Mouse (Mus musculus) forebrain, postnatal 0 days (tissue): ENCODE data around the gene Golga3. TPM values are rescaled to one million over a fixed set of nuclear protein-coding genes. Genes with fewer than 3 reads are reported as not detected.

Source experiments
- ATAC-seq: fragments of 200-750 bp; cut with Nextera tagmentation; 2 replicates; pipeline ENCODE4 v1.8.0; 2017; ENCODE audit warnings: mild to moderate bottlenecking, moderate library complexity
- DNase-seq: peaks from one replicate; pipeline ENCODE4 v3.0.0-alpha.2; 2015
- H3K27ac ChIP-seq: fragments of 300-500 bp; sonication (generic); 2 replicates; pipeline ENCODE4 v1.5.1; 2014; ENCODE audit warnings: low read depth, mild to moderate bottlenecking, antibody characterized with exemption, low read length, moderate library complexity, mixed read lengths
- H3K27me3 ChIP-seq: fragments of 300-500 bp; sonication (generic); 2 replicates; pipeline ENCODE4 v1.6.1; 2014; ENCODE audit warnings: mild to moderate bottlenecking, low read length, mixed read lengths; ENCODE audit not compliant: insufficient read depth
- H3K36me3 ChIP-seq: fragments of 300-500 bp; sonication (generic); 2 replicates; pipeline ENCODE4 v1.6.1; 2014; ENCODE audit warnings: mild to moderate bottlenecking, moderate library complexity; ENCODE audit not compliant: insufficient read depth
- H3K4me1 ChIP-seq: fragments of 300-500 bp; sonication (generic); 2 replicates; pipeline ENCODE4 v1.6.1; 2014; ENCODE audit warnings: antibody characterized with exemption; ENCODE audit not compliant: insufficient read depth
- H3K4me2 ChIP-seq: fragments of 300-500 bp; sonication (generic); 2 replicates; pipeline ENCODE4 v1.6.1; 2014; ENCODE audit warnings: low read depth, mild to moderate bottlenecking, moderate library complexity
- H3K4me3 ChIP-seq: fragments of 300-500 bp; sonication (generic); 2 replicates; pipeline ENCODE4 v1.5.1; 2014; ENCODE audit warnings: low read depth, low read length, mixed read lengths
- H3K9ac ChIP-seq: fragments of 300-500 bp; sonication (generic); 2 replicates; pipeline ENCODE4 v1.6.1; 2014; ENCODE audit warnings: mild to moderate bottlenecking
- H3K9me3 ChIP-seq: fragments of 300-500 bp; sonication (generic); 2 replicates; pipeline ENCODE4 v1.6.1; 2016; ENCODE audit warnings: low read length
- CTCF ChIP-seq: sonication (generic); IDR thresholded peaks from 2 replicates; pipeline ENCODE4 v1.5.1; 2016; ENCODE audit warnings: antibody characterized with exemption, control low read depth, low read depth
- WGBS: fragments of 180-500 bp; shearing (Covaris S2); extraction: QIAGEN DNeasy Blood & Tissue Kit; methylation state at CpG from one replicate; pipeline ENCODE4 v1.1.7; 2014; 5-methylcytosine and 5-hydroxymethylcytosine counted together
- polyA plus RNA-seq: library from polyadenylated mRNA; unstranded; fragments of >200 nt; fragmentation: Nextera tagmentation; extraction: Ambion mirVana; gene quantifications from 2 replicates; pipeline ENCODE4 v1.2.1, GENCODE M21; 2015
- total RNA-seq: library from RNA; depleted of rRNA; stranded (reverse); fragments of >200 nt; gene quantifications from 2 replicates; pipeline ENCODE4 v1.2.3, GENCODE M21; 2014; rRNA removed

The Golga3 gene
- total and polyA plus RNA-seq, 2 experiments from 2014 or later: 15.9 to 25.1 TPM

DNA sequence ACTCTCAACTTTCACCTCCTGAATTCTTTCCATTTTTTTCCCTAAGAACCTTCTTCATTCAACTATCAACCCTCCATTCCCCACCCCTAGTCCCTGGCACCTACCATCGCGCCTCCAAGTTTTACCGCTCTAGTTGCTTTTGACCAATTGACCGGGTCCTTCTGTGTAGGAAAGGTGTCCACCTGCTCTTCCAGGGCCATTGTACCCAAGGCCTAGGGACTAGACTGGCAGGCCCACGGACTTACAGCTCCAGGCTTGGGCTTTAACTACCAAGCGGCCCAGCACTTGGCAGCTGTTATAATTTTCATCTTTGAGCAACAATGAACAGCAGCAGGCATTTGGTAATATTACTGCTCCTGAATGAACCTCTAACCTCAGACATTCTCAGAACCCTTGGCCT, 93.7 kb downstream of the Golga3 start:
- no peak overlapping the region for H3K4me3 ChIP-seq
- H3K4me1 ChIP-seq: peaks cover 6% of the 10 kb centered on the region
- 92% methylated on average over 6 of the region's 6 CpGs for WGBS
- H3K36me3 ChIP-seq: peaks cover 20% of the 10 kb centered on the region
- no peaks in the 10 kb centered on the region for H3K27me3 ChIP-seq
- H3K9ac ChIP-seq: no peak overlapping the region
- H3K9me3 ChIP-seq: no peaks in the 10 kb centered on the region
- ATAC-seq (no peak), DNase-seq (no peak)
- H3K27ac ChIP-seq: no peak overlapping the region
- no peak overlapping the region for H3K4me2 ChIP-seq
- TF ChIP-seq CTCF: no peak

DNA sequence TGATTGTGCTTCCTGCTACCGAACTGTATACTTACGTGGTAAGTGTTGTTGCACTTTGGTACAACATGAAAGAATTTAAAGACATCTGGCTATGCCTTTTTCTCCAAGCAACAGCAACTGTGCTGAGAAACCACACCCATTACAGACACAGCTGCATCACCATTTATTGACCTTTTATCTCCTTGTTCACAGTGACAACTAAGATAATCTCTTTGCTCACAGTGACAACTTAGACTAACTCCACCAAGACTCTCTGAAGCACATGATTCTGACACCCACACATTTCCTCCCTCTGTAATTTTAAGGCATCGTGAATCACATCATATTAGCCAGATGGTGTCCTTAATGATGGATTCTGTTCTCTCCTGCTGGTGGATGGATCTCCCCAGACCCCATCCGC, 97.6 kb downstream of the Golga3 start:
- Histone ChIP-seq H3K36me3 (no peaks in the 10 kb centered on the region), H3K27ac (no peak overlapping the region), H3K4me2 (no peak overlapping the region), H3K4me3 (no peak overlapping the region), H3K9me3 (no peaks in the 10 kb centered on the region), H3K4me1 (no peaks in the 10 kb centered on the region), H3K27me3 (no peaks in the 10 kb centered on the region), H3K9ac (no peak overlapping the region)
- no peak for ATAC-seq
- WGBS: 80% methylated on average over 4 of the region's 4 CpGs
- no peak for TF ChIP-seq CTCF
- DNase-seq: no peak

DNA sequence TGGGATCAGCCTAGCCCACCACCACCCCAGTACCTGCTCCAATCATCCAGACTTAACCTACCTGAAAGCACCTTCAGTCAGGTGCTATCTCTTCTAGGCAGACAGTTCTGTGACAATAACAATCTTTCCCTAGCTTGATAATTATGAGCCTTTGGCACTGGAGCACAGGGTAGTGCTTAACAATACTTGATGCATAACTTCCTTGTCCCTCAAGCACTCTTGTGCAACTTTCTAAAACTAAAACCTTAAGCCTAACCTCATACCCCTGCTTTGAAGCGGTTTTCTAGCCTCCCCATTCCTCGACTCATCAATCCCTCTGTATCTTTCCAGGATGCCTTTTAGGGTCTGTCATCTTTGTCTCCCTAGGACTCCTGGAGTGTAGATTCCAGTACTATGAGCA, 98.3 kb downstream of the Golga3 start:
- no peak for DNase-seq
- no peak overlapping the region for H3K4me3 ChIP-seq
- no peak for TF ChIP-seq CTCF
- H3K27ac ChIP-seq: no peak overlapping the region
- no peaks in the 10 kb centered on the region for H3K9me3 ChIP-seq
- H3K27me3 ChIP-seq: no peaks in the 10 kb centered on the region
- WGBS: 69% methylated on average over 2 of the region's 2 CpGs
- no peak overlapping the region for H3K9ac ChIP-seq
- ATAC-seq: no peak
- H3K4me2 ChIP-seq: no peak overlapping the region
- H3K36me3 ChIP-seq: no peaks in the 10 kb centered on the region
- no peaks in the 10 kb centered on the region for H3K4me1 ChIP-seq

Other genes starting within 250 kb of the Golga3 start
- gene Zfp932, start 180.2 kb upstream of the Golga3 start, total RNA-seq: 23.1 and 26.6 TPM in 2 replicates
- gene Zfp932, start 180.2 kb upstream of the Golga3 start, polyA plus RNA-seq: 20.4 and 21.4 TPM in 2 replicates
- 0.62 and 1.7 TPM in 2 replicates for gene Gm17655, start 104.2 kb upstream of the Golga3 start, total RNA-seq
- 0.68 and 0.91 TPM in 2 replicates for gene Gm17655, start 104.2 kb upstream of the Golga3 start, polyA plus RNA-seq
- gene Gm35315, start 82.3 kb upstream of the Golga3 start, total RNA-seq: 0.23 and 0.48 TPM in 2 replicates
- gene Gm35315, start 82.3 kb upstream of the Golga3 start, polyA plus RNA-seq: 0.36 and 0.68 TPM in 2 replicates
- gene Plcxd1, start 76.7 kb upstream of the Golga3 start, total RNA-seq: 7.9 and 8.7 TPM in 2 replicates
- 2.9 and 4.7 TPM in 2 replicates for gene Plcxd1, start 76.7 kb upstream of the Golga3 start, polyA plus RNA-seq
- 99.2 and 103 TPM in 2 replicates for gene Gtpbp6, start 68.5 kb upstream of the Golga3 start, total RNA-seq
- 62.6 TPM in 2 replicates for gene Gtpbp6, start 68.5 kb upstream of the Golga3 start, polyA plus RNA-seq
- gene Zfp605, start 66.6 kb upstream of the Golga3 start, total RNA-seq: 20.4 and 22.3 TPM in 2 replicates
- 13.0 and 16.9 TPM in 2 replicates for gene Zfp605, start 66.6 kb upstream of the Golga3 start, polyA plus RNA-seq
- 60.1 and 69.1 TPM in 2 replicates for gene Chfr, start 40.9 kb upstream of the Golga3 start, total RNA-seq
- 45.9 and 53.8 TPM in 2 replicates for gene Chfr, start 40.9 kb upstream of the Golga3 start, polyA plus RNA-seq
- gene Ankle2, start 54.3 kb downstream of the Golga3 start, total RNA-seq: 31.0 and 40.2 TPM in 2 replicates
- 11.6 and 17.8 TPM in 2 replicates for gene Ankle2, start 54.3 kb downstream of the Golga3 start, polyA plus RNA-seq
- gene Pgam5, start 93.2 kb downstream of the Golga3 start, total RNA-seq: 154 and 169 TPM in 2 replicates
- 117 and 120 TPM in 2 replicates for gene Pgam5, start 93.2 kb downstream of the Golga3 start, polyA plus RNA-seq
- gene Pxmp2, start 109.5 kb downstream of the Golga3 start, total RNA-seq: 3.3 and 6.7 TPM in 2 replicates
- gene Pxmp2, start 109.5 kb downstream of the Golga3 start, polyA plus RNA-seq: 9.6 and 11.3 TPM in 2 replicates
- gene Pole, start 109.6 kb downstream of the Golga3 start, total RNA-seq: 5.5 and 6.7 TPM in 2 replicates
- 2.5 and 3.6 TPM in 2 replicates for gene Pole, start 109.6 kb downstream of the Golga3 start, polyA plus RNA-seq
- gene P2rx2, start 166.5 kb downstream of the Golga3 start, total RNA-seq: 7.9 and 10.3 TPM in 2 replicates
- 11.8 and 13.3 TPM in 2 replicates for gene P2rx2, start 166.5 kb downstream of the Golga3 start, polyA plus RNA-seq
- not detected in 2 replicates for gene Lrcol1, start 168.0 kb downstream of the Golga3 start, total RNA-seq
- not detected in 2 replicates for gene Lrcol1, start 168.0 kb downstream of the Golga3 start, polyA plus RNA-seq